Mouse (Mus musculus): ENCODE measurements around the gene Snx9. TPM values are rescaled to one million over a fixed set of nuclear protein-coding genes. Genes with fewer than 3 reads are reported as not detected.

Snx9 gene
- polyA plus RNA-seq, 1 experiment from 2014 or later = 7.5 TPM

- 83% methylated on average over 3 of the region's 3 CpGs for WGBS
- no peak for ATAC-seq (ENCODE audit: low FRiP score)
Observed at GRCm38 (mm10) chr17:5834166-5834565, 7.0 kb upstream of the Snx9 start.

GRCm38 (mm10) chr17:5834798-5835328, 6.3 kb upstream of the Snx9 start:
- H3K4me3 ChIP-seq = no peak overlapping the region
- no peaks in the 10 kb centered on the region for H3K36me3 ChIP-seq
- 80% methylated on average over 3 of the region's 3 CpGs for WGBS
- no peak for ATAC-seq (ENCODE audit: low FRiP score)
- 0 out of 2 replicates have a peak, but pooled peaks cover 3% of the 10 kb centered on the region for H3K4me1 ChIP-seq (replicated peaks)
- no peaks in the 10 kb centered on the region for H3K9me3 ChIP-seq
- H3K9ac ChIP-seq = no peak overlapping the region
- H3K4me2 ChIP-seq = no peak overlapping the region
- H3K27me3 ChIP-seq = no peaks in the 10 kb centered on the region
- H3K27ac ChIP-seq = no peak overlapping the region

More at GRCm38 (mm10) chr17:5834166-5834565, 7.0 kb upstream of the Snx9 start:
- H3K4me2 ChIP-seq = no peak overlapping the region
- H3K4me1 ChIP-seq (replicated peaks) = 0 out of 2 replicates have a peak, but pooled peaks cover 3% of the 10 kb centered on the region
- H3K9me3 ChIP-seq = no peaks in the 10 kb centered on the region
- H3K27me3 ChIP-seq = no peaks in the 10 kb centered on the region
- no peak overlapping the region for H3K9ac ChIP-seq
- H3K36me3 ChIP-seq = no peaks in the 10 kb centered on the region
- H3K27ac ChIP-seq = no peak overlapping the region
- no peak overlapping the region for H3K4me3 ChIP-seq

- H3K4me2 ChIP-seq = no peak overlapping the region
- H3K4me3 ChIP-seq = no peak overlapping the region
- peaks cover 10% of the 10 kb centered on the region for H3K4me1 ChIP-seq (replicated peaks)
- H3K27ac ChIP-seq = no peak overlapping the region
- no peaks in the 10 kb centered on the region for H3K9me3 ChIP-seq
- 0 out of 2 replicates have a peak, but pooled peaks cover 2% of the 10 kb centered on the region for H3K27me3 ChIP-seq
- no peak overlapping the region for H3K9ac ChIP-seq
- no peak for ATAC-seq (ENCODE audit: low FRiP score)
- WGBS = 77% methylated on average over 5 of the region's 5 CpGs
- no peaks in the 10 kb centered on the region for H3K36me3 ChIP-seq
Observed at GRCm38 (mm10) chr17:5839549-5840240, 1.4 kb upstream of the Snx9 start.

GRCm38 (mm10) chr17:5840550-5841127, 490 bp upstream of the Snx9 start:
- ATAC-seq (ENCODE audit: low FRiP score) = peak; percentile 54
- H3K9me3 ChIP-seq = no peaks in the 10 kb centered on the region
- peak overlapping the region; percentile 75 for H3K4me2 ChIP-seq
- H3K9ac ChIP-seq = peak overlapping the region; percentile 88
- no peaks in the 10 kb centered on the region for H3K36me3 ChIP-seq
- peaks cover 10% of the 10 kb centered on the region for H3K4me1 ChIP-seq (replicated peaks)
- 0 out of 2 replicates have a peak, but pooled peaks cover 3% of the 10 kb centered on the region for H3K27me3 ChIP-seq
- H3K4me3 ChIP-seq = peak overlapping the region; percentile 82
- H3K27ac ChIP-seq = peak overlapping the region; percentile 95
- WGBS = 6% methylated on average over 32 of the region's 32 CpGs

GRCm38 (mm10) chr17:5841943-5842273, 779 bp downstream of the Snx9 start:
- H3K9me3 ChIP-seq = no peaks in the 10 kb centered on the region
- H3K4me1 ChIP-seq (replicated peaks) = peaks cover 13% of the 10 kb centered on the region
- WGBS = under 1% methylated on average over 7 of the region's 7 CpGs
- ATAC-seq (ENCODE audit: low FRiP score) = no peak
- H3K27me3 ChIP-seq = 0 out of 2 replicates have a peak, but pooled peaks cover 3% of the 10 kb centered on the region
- H3K4me2 ChIP-seq = peak overlapping the region; percentile 75
- no peaks in the 10 kb centered on the region for H3K36me3 ChIP-seq
- peak overlapping the region; percentile 88 for H3K9ac ChIP-seq
- H3K4me3 ChIP-seq = peak overlapping the region; percentile 82
- H3K27ac ChIP-seq = peak overlapping the region; percentile 95

GRCm38 (mm10) chr17:5842988-5843640, 2.0 kb downstream of the Snx9 start:
- Histone ChIP-seq H3K9me3 (no peaks in the 10 kb centered on the region), H3K4me1 (replicated peaks) (peaks cover 13% of the 10 kb centered on the region), H3K27me3 (0 out of 2 replicates have a peak, but pooled peaks cover 3% of the 10 kb centered on the region), H3K36me3 (no peaks in the 10 kb centered on the region), H3K27ac (no peak overlapping the region), H3K4me2 (no peak overlapping the region), H3K4me3 (no peak overlapping the region), H3K9ac (no peak overlapping the region)
- no peak for ATAC-seq (ENCODE audit: low FRiP score)
- 81% methylated on average over 9 of the region's 9 CpGs for WGBS

- Histone ChIP-seq H3K36me3 (no peaks in the 10 kb centered on the region), H3K4me1 (replicated peaks) (peaks cover 13% of the 10 kb centered on the region), H3K4me2 (no peak overlapping the region), H3K9ac (no peak overlapping the region), H3K9me3 (no peaks in the 10 kb centered on the region), H3K4me3 (no peak overlapping the region), H3K27me3 (0 out of 2 replicates have a peak, but pooled peaks cover 3% of the 10 kb centered on the region), H3K27ac (no peak overlapping the region)
- 97% methylated on average over 7 of the region's 7 CpGs for WGBS
- no peak for ATAC-seq (ENCODE audit: low FRiP score)
Observed at GRCm38 (mm10) chr17:5843641-5843990, 2.5 kb downstream of the Snx9 start.

GRCm38 (mm10) chr17:5845376-5845775, 4.2 kb downstream of the Snx9 start:
- no peaks in the 10 kb centered on the region for H3K9me3 ChIP-seq
- H3K27me3 ChIP-seq = 0 out of 2 replicates have a peak, but pooled peaks cover 3% of the 10 kb centered on the region
- ATAC-seq (ENCODE audit: low FRiP score) = no peak
- no peak overlapping the region for H3K27ac ChIP-seq
- no peak overlapping the region for H3K4me2 ChIP-seq
- H3K36me3 ChIP-seq = no peaks in the 10 kb centered on the region
- no peak overlapping the region for H3K9ac ChIP-seq
- no peak overlapping the region for H3K4me3 ChIP-seq
- 76% methylated on average over 4 of the region's 4 CpGs for WGBS
- H3K4me1 ChIP-seq (replicated peaks) = peaks cover 26% of the 10 kb centered on the region

GRCm38 (mm10) chr17:5846101-5846500, 5.0 kb downstream of the Snx9 start:
- no peak for ATAC-seq (ENCODE audit: low FRiP score)

GRCm38 (mm10) chr17:5848706-5849415, 7.7 kb downstream of the Snx9 start:
- Histone ChIP-seq H3K27ac (peak overlapping the region; percentile 60), H3K4me2 (peak overlapping the region; percentile 56), H3K4me1 (replicated peaks) (peaks cover 16% of the 10 kb centered on the region), H3K36me3 (no peaks in the 10 kb centered on the region), H3K9me3 (no peaks in the 10 kb centered on the region), H3K4me3 (0 out of 2 replicates have a peak overlapping the region, but pooled peaks have one; percentile 24), H3K27me3 (0 out of 2 replicates have a peak, but pooled peaks cover 3% of the 10 kb centered on the region), H3K9ac (peak overlapping the region; percentile 63)
- 64% methylated on average over 10 of the region's 10 CpGs for WGBS
- no peak for ATAC-seq (ENCODE audit: low FRiP score)

More at GRCm38 (mm10) chr17:5846101-5846500, 5.0 kb downstream of the Snx9 start:
- H3K9ac ChIP-seq = no peak overlapping the region
- H3K4me1 ChIP-seq (replicated peaks) = peaks cover 22% of the 10 kb centered on the region
- H3K36me3 ChIP-seq = no peaks in the 10 kb centered on the region
- WGBS = 34% methylated on average over 8 of the region's 8 CpGs
- 0 out of 2 replicates have a peak, but pooled peaks cover 3% of the 10 kb centered on the region for H3K27me3 ChIP-seq
- no peak overlapping the region for H3K27ac ChIP-seq
- no peaks in the 10 kb centered on the region for H3K9me3 ChIP-seq
- H3K4me3 ChIP-seq = no peak overlapping the region
- H3K4me2 ChIP-seq = no peak overlapping the region

GRCm38 (mm10) chr17:5849421-5849910, 8.3 kb downstream of the Snx9 start:
- Histone ChIP-seq H3K4me3 (peak overlapping the region; percentile 24), H3K9ac (peak overlapping the region; percentile 63), H3K4me1 (replicated peaks) (peaks cover 16% of the 10 kb centered on the region), H3K36me3 (peaks cover 2% of the 10 kb centered on the region; the same call in 1 of the 2 replicates), H3K27ac (peak overlapping the region; percentile 60), H3K4me2 (peak overlapping the region; percentile 56), H3K9me3 (no peaks in the 10 kb centered on the region), H3K27me3 (0 out of 2 replicates have a peak, but pooled peaks cover 3% of the 10 kb centered on the region)
- ATAC-seq (ENCODE audit: low FRiP score) = peak; percentile 49; the same call in 1 of the 2 replicates
- WGBS = 14% methylated on average over 18 of the region's 18 CpGs
